Mouse (Mus musculus) forebrain, embryonic 16.5 days (tissue): ENCODE measurements at regions not wholly inside any gene's neighbourhood (a gene's known extent, or its start where the extent isn't known, plus 50 kb on each side); places are given as distances from the start of the nearest gene placed in this dataset.

Experiments
- ATAC-seq: fragments of 200-750 bp; cut with Nextera tagmentation; 2 replicates; pipeline ENCODE4 v1.8.0; 2017; ENCODE audit warnings: mild to moderate bottlenecking, moderate library complexity
- H3K27ac ChIP-seq: fragments of 300-500 bp; sonication (generic); 2 replicates; pipeline ENCODE4 v1.5.1; 2014; ENCODE audit warnings: low read length, control low read depth
- H3K27me3 ChIP-seq: fragments of 300-500 bp; sonication (generic); replicated peaks from 2 replicates; pipeline ENCODE4 v1.6.1; 2014; ENCODE audit warnings: low read length; ENCODE audit not compliant: control insufficient read depth, insufficient read depth
- H3K36me3 ChIP-seq: fragments of 300-500 bp; sonication (generic); 2 replicates; pipeline ENCODE4 v1.6.1; 2014; ENCODE audit not compliant: control insufficient read depth, insufficient read depth
- H3K4me1 ChIP-seq: fragments of 300-500 bp; sonication (generic); replicated peaks from 2 replicates; pipeline ENCODE4 v1.6.1; 2014; ENCODE audit warnings: low read length; ENCODE audit not compliant: control insufficient read depth, insufficient read depth
- H3K4me2 ChIP-seq: fragments of 300-500 bp; sonication (generic); 2 replicates; pipeline ENCODE4 v1.6.1; 2014; ENCODE audit warnings: mild to moderate bottlenecking, low read length, control low read depth
- H3K4me3 ChIP-seq: fragments of 300-500 bp; sonication (generic); replicated peaks from 2 replicates; pipeline ENCODE4 v1.5.1; 2014; ENCODE audit warnings: mild to moderate bottlenecking, low read length, control low read depth
- H3K9ac ChIP-seq: fragments of 300-500 bp; sonication (generic); replicated peaks from 2 replicates; pipeline ENCODE4 v1.6.1; 2014; ENCODE audit warnings: low read depth, low read length, control low read depth
- H3K9me3 ChIP-seq: fragments of 300-500 bp; sonication (generic); 2 replicates; pipeline ENCODE4 v1.6.1; 2016; ENCODE audit warnings: low read length; ENCODE audit not compliant: control insufficient read depth
- WGBS: fragments of 180-500 bp; shearing (Covaris S2); extraction: QIAGEN DNeasy Blood & Tissue Kit; methylation state at CpG from one replicate; pipeline ENCODE4 v1.1.7; 2014; 5-methylcytosine and 5-hydroxymethylcytosine counted together

DNA sequence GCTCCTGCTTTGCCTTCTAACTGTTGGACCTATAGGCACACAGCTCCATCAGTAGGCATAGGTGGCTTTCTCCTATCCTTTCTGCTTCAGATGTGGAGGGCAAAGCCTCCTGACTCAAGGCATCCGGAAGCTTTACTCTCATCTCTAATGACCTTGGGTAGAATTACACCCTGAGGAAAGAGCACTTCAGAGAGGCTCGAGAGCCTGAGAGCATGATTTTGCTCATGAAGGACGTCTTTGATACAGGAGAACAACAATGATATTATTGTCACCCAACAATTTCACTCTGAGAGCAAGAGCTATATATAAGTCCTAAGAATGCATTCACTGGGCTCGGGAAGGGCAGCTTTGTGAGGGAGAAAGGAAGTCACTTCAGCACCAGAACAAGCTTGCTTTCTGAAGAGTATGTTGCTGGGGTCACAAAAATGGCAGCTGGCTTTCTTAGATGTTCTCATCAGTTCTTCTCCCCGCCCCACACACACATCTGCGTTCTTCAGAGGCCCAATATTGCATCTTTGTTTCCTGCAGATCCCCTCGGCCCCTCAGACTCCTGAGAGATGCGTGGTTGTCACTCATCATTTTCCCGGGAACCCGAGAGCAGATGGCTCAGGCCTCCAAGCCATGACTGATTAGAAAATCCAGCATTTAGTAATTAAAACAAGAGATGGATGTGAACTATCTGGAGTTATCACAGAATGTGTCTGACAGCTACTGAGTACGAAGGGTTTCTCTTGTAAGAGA, 110.7 kb upstream of the Tgfbr2 start:
- H3K9me3 ChIP-seq, result no peaks in the 10 kb centered on the region
- H3K9ac ChIP-seq, result no peak overlapping the region
- no peak overlapping the region for H3K4me3 ChIP-seq
- ATAC-seq, result no peak
- H3K36me3 ChIP-seq, result no peaks in the 10 kb centered on the region
- H3K27me3 ChIP-seq, result no peaks in the 10 kb centered on the region
- no peak overlapping the region for H3K4me2 ChIP-seq
- 73% methylated on average over 11 of the region's 11 CpGs for WGBS
- no peaks in the 10 kb centered on the region for H3K4me1 ChIP-seq
- no peak overlapping the region for H3K27ac ChIP-seq

DNA sequence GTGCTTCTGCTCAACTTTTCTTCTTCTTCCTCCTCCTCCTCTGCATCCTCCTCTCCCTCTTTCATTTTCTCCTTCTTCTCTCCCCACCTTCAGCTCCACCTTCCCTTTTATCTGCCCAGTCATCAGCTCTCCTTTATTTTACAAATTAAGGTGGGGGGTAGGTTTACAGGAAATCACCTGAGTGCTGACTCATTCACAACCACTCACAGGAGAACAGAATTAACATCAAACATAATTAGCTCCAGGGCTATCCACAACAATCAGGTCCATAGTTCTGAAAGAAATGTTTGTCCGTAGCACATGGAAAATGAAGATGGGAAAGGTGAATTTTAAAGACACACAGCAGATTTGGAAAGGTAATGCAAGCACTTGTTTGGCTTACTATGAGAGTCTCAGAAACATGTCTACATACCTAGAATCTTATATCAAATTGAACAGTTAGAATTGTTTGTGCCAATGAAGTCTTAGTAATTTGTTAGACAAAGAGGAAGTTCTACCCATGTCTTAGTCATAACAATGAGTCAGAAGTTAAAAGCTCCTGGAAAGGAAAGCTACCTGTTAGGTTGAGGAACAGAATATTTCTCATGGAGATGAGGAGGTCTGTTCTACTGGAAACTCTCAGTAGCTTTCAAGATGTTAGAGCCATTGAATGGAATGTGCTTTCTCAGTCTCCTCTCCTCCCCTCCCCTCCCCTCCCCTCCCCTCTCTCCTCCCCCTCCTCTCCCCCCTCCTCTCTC, 108.8 kb upstream of the Tgfbr2 start:
- no peak for ATAC-seq
- Histone ChIP-seq H3K36me3 (no peaks in the 10 kb centered on the region), H3K27ac (no peak overlapping the region), H3K27me3 (no peaks in the 10 kb centered on the region), H3K4me2 (no peak overlapping the region), H3K4me3 (no peak overlapping the region), H3K9ac (no peak overlapping the region), H3K4me1 (no peaks in the 10 kb centered on the region), H3K9me3 (no peaks in the 10 kb centered on the region)
- 87% methylated on average over 1 of the region's 1 CpGs for WGBS

DNA sequence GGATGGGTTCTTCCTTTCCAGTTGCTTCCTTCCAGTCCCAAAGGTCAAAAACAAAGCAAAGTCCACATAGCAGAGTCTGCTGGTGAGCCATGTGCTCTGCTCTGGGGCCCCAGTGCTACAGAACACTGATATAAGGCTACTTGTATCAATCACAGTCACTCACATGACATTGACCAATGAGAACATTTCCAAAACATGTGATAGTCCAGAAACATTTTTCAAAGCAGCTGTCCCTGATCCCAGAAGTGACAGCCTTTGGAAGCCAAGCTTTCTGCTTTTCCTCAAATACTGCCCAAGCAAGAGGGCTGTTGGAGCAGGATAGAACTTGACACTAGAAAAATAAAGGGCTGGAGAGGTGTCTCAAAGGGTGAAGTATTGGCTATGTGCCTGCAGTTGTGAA, 106.5 kb upstream of the Tgfbr2 start:
- Histone ChIP-seq H3K4me3 (no peak overlapping the region), H3K4me2 (no peak overlapping the region)
- no peak for ATAC-seq

DNA sequence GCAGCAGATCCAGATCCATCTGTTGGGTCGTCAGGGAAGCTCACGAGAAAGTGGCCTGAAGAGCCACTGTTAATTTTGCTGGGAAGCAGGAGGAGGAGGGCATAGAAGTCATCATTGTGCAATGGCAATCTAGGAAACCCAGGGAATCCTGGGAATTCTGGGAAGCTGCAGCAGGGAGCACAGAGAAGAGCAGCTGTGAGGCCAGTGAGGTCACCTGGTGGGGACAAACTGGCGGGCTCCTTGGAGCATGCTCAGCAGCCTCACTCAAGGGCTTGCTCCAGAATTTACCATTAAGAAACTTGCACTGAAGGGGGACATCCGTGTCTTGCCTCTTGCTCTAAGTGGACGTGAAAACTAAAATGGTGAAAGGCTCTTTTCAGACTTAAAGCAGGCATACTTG, 105.0 kb upstream of the Tgfbr2 start:
- H3K4me3 ChIP-seq, result no peak overlapping the region
- no peak overlapping the region for H3K27ac ChIP-seq
- H3K4me2 ChIP-seq, result no peak overlapping the region
- no peak overlapping the region for H3K9ac ChIP-seq
- WGBS, result 93% methylated on average over 5 of the region's 5 CpGs
- H3K27me3 ChIP-seq, result no peaks in the 10 kb centered on the region
- no peak for ATAC-seq
- no peaks in the 10 kb centered on the region for H3K9me3 ChIP-seq
- no peaks in the 10 kb centered on the region for H3K36me3 ChIP-seq
- no peaks in the 10 kb centered on the region for H3K4me1 ChIP-seq

More for the DNA sequence above, 106.5 kb upstream of the Tgfbr2 start:
- no peaks in the 10 kb centered on the region for H3K27me3 ChIP-seq
- H3K27ac ChIP-seq, result no peak overlapping the region
- no peaks in the 10 kb centered on the region for H3K36me3 ChIP-seq
- H3K4me1 ChIP-seq, result no peaks in the 10 kb centered on the region
- H3K9me3 ChIP-seq, result no peaks in the 10 kb centered on the region
- no peak overlapping the region for H3K9ac ChIP-seq

DNA sequence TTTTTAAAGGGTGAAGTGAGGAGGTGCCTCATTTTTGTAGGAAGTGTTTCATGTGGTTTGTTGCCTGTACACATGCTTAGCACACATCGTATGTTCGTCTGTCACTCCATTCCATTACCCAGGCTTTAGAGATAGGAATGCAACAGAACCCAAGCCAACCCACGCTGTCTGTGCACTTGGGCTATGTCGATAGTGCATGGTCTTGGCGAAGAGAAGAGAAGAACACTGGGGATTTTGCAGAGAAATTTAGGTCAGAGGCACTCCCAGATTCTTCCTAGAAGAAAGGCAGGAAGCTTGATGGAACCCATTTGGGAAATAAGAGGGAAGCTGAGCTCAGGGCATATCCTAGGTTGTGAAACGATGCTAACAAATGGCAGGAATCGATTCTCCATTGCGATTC, 103.7 kb upstream of the Tgfbr2 start:
- H3K4me2 ChIP-seq, result no peak overlapping the region
- H3K4me3 ChIP-seq, result no peak overlapping the region
- ATAC-seq, result no peak
- no peaks in the 10 kb centered on the region for H3K36me3 ChIP-seq
- H3K9ac ChIP-seq, result no peak overlapping the region
- no peaks in the 10 kb centered on the region for H3K4me1 ChIP-seq
- WGBS, result 88% methylated on average over 8 of the region's 8 CpGs
- no peaks in the 10 kb centered on the region for H3K27me3 ChIP-seq
- H3K9me3 ChIP-seq, result no peaks in the 10 kb centered on the region
- no peak overlapping the region for H3K27ac ChIP-seq

DNA sequence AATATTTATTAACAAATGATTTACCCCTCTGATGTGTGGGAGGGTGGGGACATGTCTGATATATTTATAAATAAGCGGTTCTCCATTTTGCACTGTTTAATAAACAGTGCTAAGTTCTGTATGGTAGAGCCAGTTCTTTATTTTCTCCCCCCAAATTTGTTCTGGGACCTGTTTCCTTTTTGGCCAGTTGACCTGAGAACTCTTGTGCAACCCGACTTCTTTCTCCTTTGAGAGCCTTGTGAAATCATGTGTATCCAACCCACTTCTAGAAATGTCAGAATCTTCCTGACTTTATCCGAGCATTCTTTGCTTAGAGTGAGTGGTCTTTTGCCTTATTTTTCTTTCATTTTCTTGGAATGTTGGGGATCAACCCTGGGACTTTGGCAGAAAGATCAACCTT, 102.6 kb upstream of the Tgfbr2 start:
- H3K4me1 ChIP-seq, result no peaks in the 10 kb centered on the region
- H3K9ac ChIP-seq, result no peak overlapping the region
- H3K9me3 ChIP-seq, result no peaks in the 10 kb centered on the region
- no peaks in the 10 kb centered on the region for H3K36me3 ChIP-seq
- 95% methylated on average over 3 of the region's 3 CpGs for WGBS
- no peaks in the 10 kb centered on the region for H3K27me3 ChIP-seq
- H3K4me2 ChIP-seq, result no peak overlapping the region
- ATAC-seq, result no peak
- H3K4me3 ChIP-seq, result no peak overlapping the region
- no peak overlapping the region for H3K27ac ChIP-seq

DNA sequence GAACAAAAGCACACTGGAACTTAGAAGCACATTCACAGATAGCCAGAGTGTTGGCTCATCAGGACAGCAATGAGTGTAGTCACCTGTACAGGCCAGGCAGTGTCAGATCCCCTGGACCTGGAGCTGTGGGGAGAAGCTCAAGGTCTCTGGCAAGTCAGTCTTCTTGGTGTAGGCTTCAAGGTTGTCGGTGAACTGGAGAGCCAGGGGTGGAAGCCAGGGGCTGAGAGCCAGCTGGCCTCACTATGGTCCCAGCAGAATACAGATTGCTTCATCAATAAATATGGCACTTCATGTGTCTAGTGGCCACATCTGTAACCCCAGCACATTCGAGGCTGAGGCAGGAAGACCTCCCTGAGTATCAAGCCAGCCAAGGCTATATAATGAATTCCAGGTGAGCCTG, 101.0 kb upstream of the Tgfbr2 start:
- Histone ChIP-seq H3K27me3 (no peaks in the 10 kb centered on the region), H3K4me1 (no peaks in the 10 kb centered on the region), H3K4me3 (no peak overlapping the region), H3K4me2 (no peak overlapping the region), H3K9me3 (no peaks in the 10 kb centered on the region), H3K36me3 (no peaks in the 10 kb centered on the region), H3K9ac (no peak overlapping the region), H3K27ac (no peak overlapping the region)
- WGBS, result 90% methylated on average over 2 of the region's 2 CpGs
- ATAC-seq, result no peak

DNA sequence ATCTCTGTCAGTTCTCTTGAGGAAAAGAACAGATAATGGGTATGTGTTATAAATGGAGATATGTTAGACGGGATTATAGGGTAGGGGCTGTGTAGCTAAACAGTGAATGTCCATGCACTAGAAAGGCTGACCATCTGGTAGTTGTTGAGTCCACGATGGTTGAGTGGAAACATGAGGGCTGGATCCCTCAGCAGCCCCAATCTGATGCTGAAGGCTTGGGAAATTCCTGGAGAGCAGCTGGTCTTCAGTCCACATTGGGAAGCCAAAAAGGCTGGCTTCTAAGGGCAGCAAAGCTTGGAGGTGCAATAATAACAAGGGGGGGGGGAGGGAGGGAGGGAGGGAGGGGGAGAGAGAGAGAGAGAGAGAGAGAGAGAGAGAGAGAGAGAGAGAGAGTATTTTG, 97.3 kb upstream of the Tgfbr2 start:
- no peak overlapping the region for H3K4me3 ChIP-seq
- WGBS, result 77% methylated on average over 2 of the region's 2 CpGs
- no peak overlapping the region for H3K27ac ChIP-seq
- H3K27me3 ChIP-seq, result no peaks in the 10 kb centered on the region
- no peak overlapping the region for H3K4me2 ChIP-seq
- no peaks in the 10 kb centered on the region for H3K9me3 ChIP-seq
- no peak for ATAC-seq
- no peaks in the 10 kb centered on the region for H3K4me1 ChIP-seq
- no peaks in the 10 kb centered on the region for H3K36me3 ChIP-seq
- no peak overlapping the region for H3K9ac ChIP-seq

DNA sequence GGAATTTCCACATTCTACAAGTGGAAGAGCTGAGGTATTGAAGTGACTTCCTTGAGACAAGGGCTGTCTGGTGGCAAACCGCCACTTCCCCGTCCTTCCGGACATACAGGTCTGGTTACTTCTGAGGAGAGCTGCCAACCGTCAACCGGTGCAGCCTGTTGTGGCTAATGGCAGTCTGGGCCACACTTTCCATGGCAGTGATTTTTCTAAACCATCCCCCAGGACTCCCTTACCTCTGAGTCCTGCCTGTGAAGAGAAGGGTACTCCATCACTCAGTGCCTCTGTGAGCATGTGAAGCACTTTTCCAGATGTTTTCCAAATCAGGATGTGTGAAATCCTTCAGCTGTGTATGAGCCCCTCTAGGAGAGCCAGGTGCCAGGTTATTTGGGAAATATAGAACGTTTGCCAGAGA, 95.3 kb upstream of the Tgfbr2 start:
- H3K36me3 ChIP-seq, result no peaks in the 10 kb centered on the region
- H3K27me3 ChIP-seq, result no peaks in the 10 kb centered on the region
- H3K4me3 ChIP-seq, result no peak overlapping the region
- H3K27ac ChIP-seq, result no peak overlapping the region
- ATAC-seq, result no peak
- no peak overlapping the region for H3K4me2 ChIP-seq
- H3K4me1 ChIP-seq, result no peaks in the 10 kb centered on the region
- no peaks in the 10 kb centered on the region for H3K9me3 ChIP-seq
- no peak overlapping the region for H3K9ac ChIP-seq
- WGBS, result 86% methylated on average over 6 of the region's 6 CpGs
